Mouse (Mus musculus): ENCODE results near the gene Cap2. TPM values are rescaled to one million over a fixed set of nuclear protein-coding genes. Genes with fewer than 3 reads are reported as not detected.

Cap2 gene
- polyA plus RNA-seq, 1 experiment, result not detected

DNA sequence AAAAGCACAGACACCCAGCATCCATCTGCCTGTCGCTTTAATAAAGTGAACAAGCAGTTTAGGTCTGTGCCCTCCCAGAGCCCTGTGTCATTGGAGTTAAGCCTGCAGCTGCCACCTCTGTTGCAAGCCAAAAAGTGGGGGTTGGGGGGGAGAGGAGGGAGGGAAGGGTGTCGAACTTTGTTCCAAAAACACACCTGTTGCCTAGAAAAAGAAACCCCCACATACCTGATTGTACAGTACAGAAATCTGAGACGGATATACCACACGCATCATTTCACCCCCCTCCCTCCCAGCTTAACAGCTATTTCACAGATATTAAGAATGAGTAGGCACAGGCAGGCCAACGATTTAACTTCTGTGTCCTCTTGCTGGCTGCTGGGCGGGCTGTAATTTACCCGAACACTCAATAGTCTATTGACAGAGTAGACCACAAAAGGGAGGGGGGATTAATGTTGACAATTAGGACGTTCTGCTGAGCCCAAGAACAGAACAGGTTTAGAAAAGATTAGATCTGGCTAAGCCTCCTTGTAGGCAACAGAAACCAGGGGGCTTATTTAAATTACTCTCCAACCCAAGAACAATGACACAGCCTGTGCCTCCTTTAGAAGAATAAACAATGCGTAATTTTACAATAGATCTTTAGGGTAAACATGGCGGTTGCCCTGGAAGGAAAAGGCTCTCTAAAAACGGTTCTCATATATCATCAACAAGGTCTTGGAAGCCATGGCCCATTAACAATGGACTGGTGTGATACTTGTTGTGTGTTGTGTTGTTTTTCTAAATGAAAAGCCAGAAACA lies 32.7 kb downstream of the Cap2 start:
- H3K27ac ChIP-seq (ENCODE audit: insufficient read depth, low read depth, low read length), result no peak overlapping the region
- no peak overlapping the region for H3K4me3 ChIP-seq (ENCODE audit: insufficient read depth, low read length)
- no peak for TF ChIP-seq CTCF (IDR thresholded peaks at IDR 0.05; ENCODE audit: low read depth, low read length)
- TF ChIP-seq POLR2A (IDR thresholded peaks at IDR 0.05; ENCODE audit: borderline replicate concordance, low read depth, low read length), result no peak
- no peaks in the 10 kb centered on the region for H3K4me1 ChIP-seq (ENCODE audit: control insufficient read depth, insufficient read depth, low read length)

GRCm38 (mm10) chr13:46534969-46535785 lies 33.5 kb downstream of the Cap2 start:
- no peak overlapping the region for H3K27ac ChIP-seq (ENCODE audit: insufficient read depth, low read depth, low read length)
- H3K4me3 ChIP-seq (ENCODE audit: insufficient read depth, low read length), result no peak overlapping the region
- H3K4me1 ChIP-seq (ENCODE audit: control insufficient read depth, insufficient read depth, low read length), result no peaks in the 10 kb centered on the region
- TF ChIP-seq POLR2A (IDR thresholded peaks at IDR 0.05; ENCODE audit: borderline replicate concordance, low read depth, low read length) (no peak), CTCF (IDR thresholded peaks at IDR 0.05; ENCODE audit: low read depth, low read length) (no peak)

GRCm38 (mm10) chr13:46539284-46539683 lies 37.6 kb downstream of the Cap2 start:
- no peak overlapping the region for H3K27ac ChIP-seq (ENCODE audit: insufficient read depth, low read depth, low read length)
- no peaks in the 10 kb centered on the region for H3K4me1 ChIP-seq (ENCODE audit: control insufficient read depth, insufficient read depth, low read length)
- TF ChIP-seq CTCF (IDR thresholded peaks at IDR 0.05; ENCODE audit: low read depth, low read length) (no peak), POLR2A (IDR thresholded peaks at IDR 0.05; ENCODE audit: borderline replicate concordance, low read depth, low read length) (no peak)
- no peak overlapping the region for H3K4me3 ChIP-seq (ENCODE audit: insufficient read depth, low read length)

GRCm38 (mm10) chr13:46540943-46541342 lies 39.3 kb downstream of the Cap2 start:
- Histone ChIP-seq H3K4me3 (ENCODE audit: insufficient read depth, low read length) (no peak overlapping the region), H3K27ac (ENCODE audit: insufficient read depth, low read depth, low read length) (no peak overlapping the region), H3K4me1 (ENCODE audit: control insufficient read depth, insufficient read depth, low read length) (no peaks in the 10 kb centered on the region)
- TF ChIP-seq CTCF (IDR thresholded peaks at IDR 0.05; ENCODE audit: low read depth, low read length) (no peak), POLR2A (IDR thresholded peaks at IDR 0.05; ENCODE audit: borderline replicate concordance, low read depth, low read length) (no peak)

DNA sequence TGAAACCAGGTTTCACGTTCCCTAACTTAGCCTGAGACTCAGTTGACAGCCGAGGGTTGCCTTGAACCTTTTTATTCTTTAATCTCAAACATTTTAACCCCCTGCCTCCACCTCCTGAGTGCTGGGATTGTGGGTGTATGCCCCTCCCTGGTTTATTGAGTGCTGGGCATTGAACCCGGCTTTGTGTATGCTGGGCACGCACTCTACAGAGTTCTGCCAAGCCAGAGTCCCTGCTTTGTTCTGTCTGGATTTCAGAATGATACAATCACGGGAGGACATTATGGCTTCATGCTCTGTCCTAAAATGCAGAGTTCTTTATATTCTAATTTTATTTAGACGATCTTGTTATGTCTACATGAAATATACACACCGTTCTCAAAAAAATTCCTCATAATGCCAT lies 41.1 kb downstream of the Cap2 start:
- TF ChIP-seq POLR2A (IDR thresholded peaks at IDR 0.05; ENCODE audit: borderline replicate concordance, low read depth, low read length) (no peak), CTCF (IDR thresholded peaks at IDR 0.05; ENCODE audit: low read depth, low read length) (no peak)
- no peak overlapping the region for H3K4me3 ChIP-seq (ENCODE audit: insufficient read depth, low read length)
- no peak overlapping the region for H3K27ac ChIP-seq (ENCODE audit: insufficient read depth, low read depth, low read length)
- H3K4me1 ChIP-seq (ENCODE audit: control insufficient read depth, insufficient read depth, low read length), result no peaks in the 10 kb centered on the region

- H3K27ac ChIP-seq (ENCODE audit: insufficient read depth, low read depth, low read length), result no peak overlapping the region
- no peak for TF ChIP-seq CTCF (IDR thresholded peaks at IDR 0.05; ENCODE audit: low read depth, low read length)
- no peak for TF ChIP-seq POLR2A (IDR thresholded peaks at IDR 0.05; ENCODE audit: borderline replicate concordance, low read depth, low read length)
- H3K4me3 ChIP-seq (ENCODE audit: insufficient read depth, low read length), result no peak overlapping the region
- H3K4me1 ChIP-seq (ENCODE audit: control insufficient read depth, insufficient read depth, low read length), result no peaks in the 10 kb centered on the region
Observed at GRCm38 (mm10) chr13:46544608-46545007, 43.0 kb downstream of the Cap2 start.

DNA sequence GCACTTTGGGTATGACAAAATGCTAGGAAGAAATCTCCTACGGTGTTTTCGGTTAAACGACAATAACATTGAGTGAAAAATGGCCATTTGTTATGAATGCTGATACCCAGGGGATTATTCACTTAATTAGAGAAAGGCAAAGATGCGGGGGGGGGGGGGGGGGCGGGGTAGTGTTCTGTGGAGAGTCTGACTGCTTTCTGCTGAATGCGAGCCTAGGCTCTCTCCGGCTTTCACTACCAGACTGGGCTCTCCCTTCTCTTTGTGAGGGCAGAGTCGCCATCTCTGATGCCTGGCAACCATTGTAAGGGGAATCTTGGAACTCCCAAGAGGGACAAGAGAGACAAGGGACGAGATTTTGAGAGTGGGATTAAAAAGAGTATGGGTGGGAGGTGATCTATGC lies 43.4 kb downstream of the Cap2 start:
- no peak overlapping the region for H3K27ac ChIP-seq (ENCODE audit: insufficient read depth, low read depth, low read length)

DNA sequence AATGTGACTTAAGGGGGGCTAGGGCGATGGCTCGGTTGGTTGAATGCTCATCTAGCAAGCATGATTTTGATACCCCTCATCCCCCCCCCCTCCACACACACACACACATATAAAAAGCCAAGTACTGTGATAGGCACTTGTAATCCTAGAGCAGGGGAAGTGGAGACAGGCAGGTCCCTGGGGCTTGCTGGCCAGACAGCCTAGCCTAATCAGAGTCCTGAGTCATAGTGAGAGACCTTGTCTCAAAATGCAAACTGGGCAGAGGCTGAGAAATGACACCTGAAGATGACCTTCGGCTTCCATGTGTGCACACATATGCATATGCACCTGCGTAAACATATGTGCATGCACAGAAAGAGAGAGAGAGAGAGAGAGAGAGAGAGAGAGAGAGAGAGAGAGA lies 45.2 kb downstream of the Cap2 start:
- Histone ChIP-seq H3K4me1 (ENCODE audit: control insufficient read depth, insufficient read depth, low read length) (no peaks in the 10 kb centered on the region), H3K4me3 (ENCODE audit: insufficient read depth, low read length) (no peak overlapping the region), H3K27ac (ENCODE audit: insufficient read depth, low read depth, low read length) (no peak overlapping the region)
- TF ChIP-seq POLR2A (IDR thresholded peaks at IDR 0.05; ENCODE audit: borderline replicate concordance, low read depth, low read length) (no peak), CTCF (IDR thresholded peaks at IDR 0.05; ENCODE audit: low read depth, low read length) (no peak)

More for the DNA sequence above, 43.4 kb downstream of the Cap2 start:
- H3K4me1 ChIP-seq (ENCODE audit: control insufficient read depth, insufficient read depth, low read length), result no peaks in the 10 kb centered on the region
- no peak overlapping the region for H3K4me3 ChIP-seq (ENCODE audit: insufficient read depth, low read length)
- TF ChIP-seq CTCF (IDR thresholded peaks at IDR 0.05; ENCODE audit: low read depth, low read length), result no peak
- TF ChIP-seq POLR2A (IDR thresholded peaks at IDR 0.05; ENCODE audit: borderline replicate concordance, low read depth, low read length), result no peak

- Histone ChIP-seq H3K27ac (ENCODE audit: insufficient read depth, low read depth, low read length) (no peak overlapping the region), H3K4me1 (ENCODE audit: control insufficient read depth, insufficient read depth, low read length) (no peaks in the 10 kb centered on the region), H3K4me3 (ENCODE audit: insufficient read depth, low read length) (no peak overlapping the region)
- TF ChIP-seq CTCF (IDR thresholded peaks at IDR 0.05; ENCODE audit: low read depth, low read length) (no peak), POLR2A (IDR thresholded peaks at IDR 0.05; ENCODE audit: borderline replicate concordance, low read depth, low read length) (no peak)
Observed at GRCm38 (mm10) chr13:46547253-46547652, 45.6 kb downstream of the Cap2 start.

- Histone ChIP-seq H3K4me1 (ENCODE audit: control insufficient read depth, insufficient read depth, low read length) (no peaks in the 10 kb centered on the region), H3K27ac (ENCODE audit: insufficient read depth, low read depth, low read length) (no peak overlapping the region), H3K4me3 (ENCODE audit: insufficient read depth, low read length) (no peak overlapping the region)
- no peak for TF ChIP-seq CTCF (IDR thresholded peaks at IDR 0.05; ENCODE audit: low read depth, low read length)
- TF ChIP-seq POLR2A (IDR thresholded peaks at IDR 0.05; ENCODE audit: borderline replicate concordance, low read depth, low read length), result no peak
Observed at GRCm38 (mm10) chr13:46548132-46548531, 46.5 kb downstream of the Cap2 start.

Measured in bone marrow macrophage, adult 2 months (primary cell).